In the genomic region with DNA sequence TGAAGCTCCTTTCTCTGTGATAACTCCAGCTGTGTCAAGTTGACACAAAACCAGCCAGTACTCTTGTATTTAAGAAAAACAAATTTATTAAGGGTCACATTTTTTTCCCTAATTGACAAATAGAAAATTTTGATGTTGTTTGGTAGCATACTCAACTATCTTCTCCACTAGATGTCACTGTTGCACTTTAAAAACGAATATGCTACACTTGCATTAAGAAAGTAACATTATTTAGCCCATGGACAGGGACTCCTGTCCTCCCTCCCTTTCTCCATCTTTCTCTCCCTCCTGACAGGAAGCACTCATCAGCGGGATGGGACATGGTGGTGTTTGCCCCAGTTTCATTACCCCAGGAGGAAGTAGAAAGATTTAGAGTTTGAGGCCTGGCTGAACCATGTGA, we compare ENCODE assay signal across 7 mouse cellular contexts. TPM values are rescaled to one million over a fixed set of nuclear protein-coding genes. Genes with fewer than 3 reads are reported as not detected.
DNase-seq lines count a peak whose midpoint lies in the region; ATAC-seq and TF ChIP-seq lines count a peak whose summit lies in the region.
"Not testable (repeated sequence)": the region's sequence is repeated elsewhere in the genome, so short reads cannot be mapped to it uniquely, and the experiment has no call there.

No protein-coding gene starts in this region.

- in situ Hi-C loops in ES-E14 (cut with MboI; ENCODE audit: low sequenced_read_pairs in 2 of 2, unreplicated experiment in 2 of 2): loop anchor here (25.0 kb wide), 2 partner anchors 401 to 551 kb away; partner anchors contain the start of gene Esr2 (in 1 of the 2)

- peak; percentile 27 for DNase-seq in ES-E14 (ENCODE audit: low read depth, low spot score)
- DNase-seq in c-Kit-positive CD71-negative TER-119-negative erythroid progenitor cells, embryonic 14.5 days (ENCODE audit: low read depth): peak; percentile 50
- peak; percentile 85 for DNase-seq in embryonic facial prominence, embryonic 14.5 days (ENCODE audit: low spot score)
- not testable (repeated sequence) for DNase-seq in heart, adult 2 months; liver, postnatal 0 days
- peak; percentile 74 for DNase-seq in kidney, adult 9 months
- DNase-seq in midbrain, postnatal 0 days (ENCODE audit: low spot score): peak; percentile 85

- not testable (repeated sequence) for H3K36me3 ChIP-seq in ES-E14 (ENCODE audit: control insufficient read depth, insufficient read depth, low read length, poor library complexity, severe bottlenecking); embryonic facial prominence, embryonic 14.5 days (ENCODE audit: control insufficient read depth, insufficient read depth, low read length); heart, adult 2 months (ENCODE audit: control insufficient read depth, insufficient read depth, low read length); liver, postnatal 0 days (replicated peaks; ENCODE audit: insufficient read depth, low read length); midbrain, postnatal 0 days (ENCODE audit: insufficient read depth, low read length)

- not testable (repeated sequence) for ATAC-seq in embryonic facial prominence, embryonic 14.5 days (ENCODE audit: low read depth); liver, postnatal 0 days; midbrain, postnatal 0 days (ENCODE audit: low FRiP score)

- TF ChIP-seq POLR2A in heart, adult 2 months (IDR thresholded peaks at IDR 0.05; ENCODE audit: insufficient read depth, low read depth, low read length): not testable (repeated sequence)

- H3K9ac ChIP-seq in ES-E14 (ENCODE audit: insufficient read depth, low read depth, low read length, poor library complexity, severe bottlenecking); embryonic facial prominence, embryonic 14.5 days (ENCODE audit: low read depth, low read length); heart, adult 2 months (ENCODE audit: low read depth, low read length); liver, postnatal 0 days (replicated peaks); midbrain, postnatal 0 days (replicated peaks; ENCODE audit: low read length, poor library complexity, severe bottlenecking): not testable (repeated sequence)

- peak; percentile 76 for TF ChIP-seq CTCF in heart, adult 2 months (IDR thresholded peaks at IDR 0.05)
- TF ChIP-seq CTCF in liver, postnatal 0 days (IDR thresholded peaks at IDR 0.05; ENCODE audit: low read depth): peak; percentile 53
- peak; percentile 75 for TF ChIP-seq CTCF in midbrain, postnatal 0 days (IDR thresholded peaks at IDR 0.05)

- H3K9me3 ChIP-seq in ES-E14 (ENCODE audit: control insufficient read depth, insufficient read depth, low read depth, low read length); embryonic facial prominence, embryonic 14.5 days (ENCODE audit: control insufficient read depth, low read length); liver, postnatal 0 days (ENCODE audit: low read length); midbrain, postnatal 0 days (ENCODE audit: low read length): not testable (repeated sequence)

- 0% methylated on average over 2 of the region's 2 CpGs for WGBS in embryonic facial prominence, embryonic 14.5 days
- WGBS in heart, adult 2 months: 3% methylated on average over 2 of the region's 2 CpGs
- WGBS in liver, postnatal 0 days (ENCODE audit: insufficient replicate concordance): 0% methylated on average over 2 of the region's 2 CpGs
- WGBS in midbrain, postnatal 0 days: 0% methylated on average over 2 of the region's 2 CpGs

- intact Hi-C loops in heart, adult 2 months (cut with DNase I): loop anchor here (5.0 to 10.0 kb wide), 4 partner anchors 131 to 411 kb away; partner anchors contain the start of gene Esr2

- not testable (repeated sequence) for TF ChIP-seq EP300 in heart, adult 2 months (IDR thresholded peaks at IDR 0.05; ENCODE audit: insufficient read depth, low read depth, low read length); liver, postnatal 0 days (IDR thresholded peaks at IDR 0.05; ENCODE audit: low read depth)

- H3K4me2 ChIP-seq in embryonic facial prominence, embryonic 14.5 days (ENCODE audit: low read depth, low read length); liver, postnatal 0 days (ENCODE audit: low read depth, low read length); midbrain, postnatal 0 days (ENCODE audit: low read depth, low read length, poor library complexity, severe bottlenecking): not testable (repeated sequence)

- H3K27ac ChIP-seq in ES-E14 (ENCODE audit: insufficient read depth, low read depth, low read length, poor library complexity, severe bottlenecking); embryonic facial prominence, embryonic 14.5 days (replicated peaks; ENCODE audit: low read depth, low read length); heart, adult 2 months; liver, postnatal 0 days (ENCODE audit: low read depth); midbrain, postnatal 0 days (ENCODE audit: low read depth, low read length): not testable (repeated sequence)

- H3K4me3 ChIP-seq in ES-E14 (ENCODE audit: insufficient read depth in 1 of 2, low read depth in 1 of 2, low read length in 2 of 2, poor library complexity in 1 of 2, severe bottlenecking in 1 of 2); embryonic facial prominence, embryonic 14.5 days (ENCODE audit: low read depth, low read length); heart, adult 2 months; liver, postnatal 0 days (ENCODE audit: low read depth, low read length); midbrain, postnatal 0 days (ENCODE audit: low read depth, low read length): not testable (repeated sequence)

- not testable (repeated sequence) for H3K79me2 ChIP-seq in heart, adult 2 months (replicated peaks; ENCODE audit: control insufficient read depth, insufficient read depth, low read length)

- not testable (repeated sequence) for H3K4me1 ChIP-seq in ES-E14 (ENCODE audit: control insufficient read depth in 2 of 2, insufficient read depth in 2 of 2, low read length in 2 of 2, poor library complexity in 1 of 2); embryonic facial prominence, embryonic 14.5 days (ENCODE audit: control insufficient read depth, insufficient read depth, low read length); heart, adult 2 months (ENCODE audit: control insufficient read depth, insufficient read depth, low read length); liver, postnatal 0 days (ENCODE audit: insufficient read depth); midbrain, postnatal 0 days (ENCODE audit: insufficient read depth, low read length)

- not testable (repeated sequence) for H3K27me3 ChIP-seq in embryonic facial prominence, embryonic 14.5 days (replicated peaks; ENCODE audit: control insufficient read depth, insufficient read depth, low read length); heart, adult 2 months (ENCODE audit: control insufficient read depth, insufficient read depth, low read length); liver, postnatal 0 days (ENCODE audit: insufficient read depth, low read length); midbrain, postnatal 0 days (ENCODE audit: insufficient read depth, low read length)

TF ChIP-seq in ES-E14, 5 proteins besides CTCF, POLR2A, EP300 and RAD21:
- peak; percentile 57; the same call in 1 of the 2 replicates for TF ChIP-seq MAFK (IDR thresholded peaks at IDR 0.05; ENCODE audit: insufficient read depth, low read depth, low read length)
- peak; percentile 43; the same call in 1 of the 2 replicates for TF ChIP-seq ZC3H11A (IDR thresholded peaks at IDR 0.05; ENCODE audit: borderline replicate concordance, low read depth, low read length)

RNA-seq across cellular contexts. Expression of gene Syne2, which starts 31.3 kb away (rescaled TPM):
- 15.0 and 22.8 TPM in 2 replicates for total RNA-seq in ES-E14 (2012; rRNA removed)
- 36.6 and 39.4 TPM in 2 replicates for polyA plus RNA-seq in embryonic facial prominence, embryonic 14.5 days (2014; fragmentation: Nextera tagmentation; extraction: Ambion mirVana)
- total RNA-seq in heart, adult 2 months (2021): 10 to 100 TPM; 33.1 to 33.6 TPM
- polyA plus RNA-seq in heart, adult 2 months (2012; rRNA removed): 21.7 and 30.3 TPM in 2 replicates
- polyA plus RNA-seq in liver, postnatal 0 days (2015; fragmentation: Nextera tagmentation; extraction: Ambion mirVana): 4.9 and 6.3 TPM in 2 replicates
- total RNA-seq in midbrain, postnatal 0 days (2014; rRNA removed): 33.4 and 49.3 TPM in 2 replicates
- polyA plus RNA-seq in midbrain, postnatal 0 days (2015; fragmentation: Nextera tagmentation; extraction: Ambion mirVana): 19.1 and 20.3 TPM in 2 replicates

RNA-seq across cellular contexts. Expression of gene Sgpp1, which starts 51.2 kb away (rescaled TPM):
- 4.2 and 4.8 TPM in 2 replicates for total RNA-seq in ES-E14 (2012; rRNA removed)
- 28.1 and 31.6 TPM in 2 replicates for polyA plus RNA-seq in embryonic facial prominence, embryonic 14.5 days (2014; fragmentation: Nextera tagmentation; extraction: Ambion mirVana)
- total RNA-seq in heart, adult 2 months (2021): 10 to 100 TPM; 21.3 to 22.5 TPM
- 17.1 and 31.1 TPM in 2 replicates for polyA plus RNA-seq in heart, adult 2 months (2012; rRNA removed)
- polyA plus RNA-seq in liver, postnatal 0 days (2015; fragmentation: Nextera tagmentation; extraction: Ambion mirVana): 13.8 and 17.4 TPM in 2 replicates
- 35.9 and 36.2 TPM in 2 replicates for total RNA-seq in midbrain, postnatal 0 days (2014; rRNA removed)
- 14.7 and 15.2 TPM in 2 replicates for polyA plus RNA-seq in midbrain, postnatal 0 days (2015; fragmentation: Nextera tagmentation; extraction: Ambion mirVana)
